Mouse (Mus musculus): ENCODE results near the gene Prdm13.

The Prdm13 gene

GRCm38 (mm10) chr4:21674691-21675090, 11.1 kb downstream of the Prdm13 start:
- no peak for DNase-seq

- no peak for DNase-seq
Measured at GRCm38 (mm10) chr4:21674042-21674441, 11.7 kb downstream of the Prdm13 start.

- DNase-seq, result no peak
Measured at GRCm38 (mm10) chr4:21665961-21666360, 19.8 kb downstream of the Prdm13 start.

GRCm38 (mm10) chr4:21658184-21658583, 27.6 kb downstream of the Prdm13 start:
- DNase-seq, result no peak

- DNase-seq, result no peak
Measured at GRCm38 (mm10) chr4:21629275-21629583, 56.5 kb downstream of the Prdm13 start.

GRCm38 (mm10) chr4:21628367-21629274, 57.1 kb downstream of the Prdm13 start:
- DNase-seq, result no peak
